Mouse (Mus musculus) kidney, adult 10 weeks (tissue): ENCODE results near the gene Olfr605. TPM values are rescaled to one million over a fixed set of nuclear protein-coding genes. Genes with fewer than 3 reads are reported as not detected.

Source experiments
- polyA plus RNA-seq: library from polyadenylated mRNA; stranded (reverse); fragments of 350-450 nt; fragmentation: Illumina TruSeq; extraction: RNeasy Lipid Tissue Mini Kit (QIAGEN cat#74804); gene quantifications from one replicate; pipeline ENCODE4 v1.2.3, GENCODE M21; 2014; ENCODE audit warnings: low read depth, low replicate concordance

Gene Olfr605
- polyA plus RNA-seq = not detected

DNA sequence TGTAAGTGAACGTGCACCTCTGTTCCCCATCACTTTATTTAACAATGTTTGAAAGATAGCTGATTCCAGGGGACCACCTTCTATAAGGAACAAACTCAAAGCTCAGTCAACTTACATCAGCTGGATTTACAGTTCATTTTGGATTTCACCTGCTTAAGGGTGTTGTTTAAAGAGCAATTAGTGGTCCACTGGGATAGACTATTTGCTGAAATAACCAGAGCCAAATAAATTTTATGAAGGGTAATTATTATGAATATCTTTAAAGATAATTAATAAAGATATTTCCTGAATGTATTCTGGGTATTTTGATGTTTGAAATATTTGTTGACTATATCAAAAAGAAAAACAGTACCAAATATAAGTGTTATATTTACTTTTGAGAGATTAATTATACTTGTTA lies at the start of gene Olfr605:
Olfr605 (minus strand) TSS at position 101 of the 400 bp plus-strand sequence.

DNA sequence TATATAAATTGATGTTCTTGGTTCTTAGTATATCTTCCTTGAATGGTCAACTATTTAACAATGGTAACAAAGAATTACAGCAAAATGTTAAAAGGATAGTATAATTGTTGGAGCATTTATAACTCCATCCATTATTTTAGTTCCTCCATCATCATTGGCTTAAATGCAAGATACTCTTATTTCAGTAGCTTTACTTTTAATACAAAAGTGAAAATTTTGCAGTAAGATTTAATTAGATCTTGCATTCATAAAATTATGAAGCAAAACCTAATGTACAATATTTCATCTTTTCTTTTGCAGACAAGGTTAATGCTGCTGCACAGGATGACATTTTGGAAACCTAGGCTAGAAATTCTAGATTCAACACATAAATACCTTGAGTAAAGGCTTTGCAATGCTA lies 24.3 kb upstream of the Olfr605 start, which contains the start of gene Olfr608:
Olfr608 (plus strand) TSS at position 301 of the 400 bp plus-strand sequence.

DNA sequence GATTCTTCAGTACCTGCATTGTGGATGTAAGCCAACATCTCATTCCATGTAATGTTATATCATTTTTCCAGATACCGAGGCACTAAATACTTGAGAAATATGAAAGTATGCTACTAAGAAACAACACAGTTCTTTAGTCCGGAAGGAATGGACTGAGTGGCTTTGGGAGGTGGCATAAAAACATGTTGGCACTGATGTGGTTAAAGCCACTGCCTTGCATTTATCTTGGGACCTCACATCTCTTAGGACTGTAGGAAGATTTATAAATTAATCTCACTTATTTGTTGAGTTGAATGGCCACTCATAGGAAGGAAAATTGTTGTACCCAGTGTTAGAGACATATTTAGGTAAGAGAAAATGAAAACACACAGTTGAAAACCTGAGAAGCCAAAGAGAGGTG lies 3.5 kb upstream of the Olfr605 start, which contains the start of gene Olfr606:
Olfr606 (plus strand) TSS at position 301 of the 400 bp plus-strand sequence.

DNA sequence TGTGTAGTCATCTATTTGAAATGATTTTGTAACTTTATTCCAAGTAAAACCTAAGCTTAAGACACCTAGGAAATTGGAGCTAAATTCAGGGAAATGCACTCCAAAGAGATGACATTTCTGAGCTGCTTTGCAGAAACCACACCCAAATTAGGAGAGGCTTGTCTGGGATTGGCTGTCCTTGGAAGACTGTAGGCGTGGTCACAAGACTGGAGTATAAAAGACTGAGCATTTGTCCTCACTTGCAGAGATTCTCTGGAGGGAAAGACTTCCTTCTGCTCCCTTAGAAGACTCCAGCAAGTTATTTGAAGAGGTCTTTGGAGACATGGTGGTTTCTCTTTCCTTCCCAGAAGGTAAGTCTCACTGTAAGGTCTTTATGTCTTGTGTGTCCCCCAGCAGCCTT lies 30.5 kb downstream of the Olfr605 start, which contains the start of gene Usp17lc:
Usp17lc (plus strand) TSS at position 301 of the 400 bp plus-strand sequence.

Other genes with a start within 250 kb of the Olfr605 start
- gene Olfr593, start 233.6 kb downstream of the Olfr605 start, polyA plus RNA-seq = not detected
- gene Olfr594, start 228.4 kb downstream of the Olfr605 start, polyA plus RNA-seq = not detected
- gene Usp17ld, start 192.9 kb downstream of the Olfr605 start, polyA plus RNA-seq = not detected
- gene Olfr596, start 139.8 kb downstream of the Olfr605 start, polyA plus RNA-seq = not detected
- gene Olfr597, start 129.1 kb downstream of the Olfr605 start, polyA plus RNA-seq = not detected
- not detected for gene Olfr598, start 121.9 kb downstream of the Olfr605 start, polyA plus RNA-seq
- not detected for gene Olfr599, start 109.5 kb downstream of the Olfr605 start, polyA plus RNA-seq
- gene Olfr600, start 95.8 kb downstream of the Olfr605 start, polyA plus RNA-seq = not detected
- not detected for gene Olfr601, start 82.8 kb downstream of the Olfr605 start, polyA plus RNA-seq
- not detected for gene Olfr603, start 59.3 kb downstream of the Olfr605 start, polyA plus RNA-seq
- not detected for gene Usp17lc, start 30.4 kb downstream of the Olfr605 start, polyA plus RNA-seq
- not detected for gene Olfr606, start 3.6 kb upstream of the Olfr605 start, polyA plus RNA-seq
- not detected for gene Olfr607, start 18.7 kb upstream of the Olfr605 start, polyA plus RNA-seq
- gene Olfr608, start 24.4 kb upstream of the Olfr605 start, polyA plus RNA-seq = not detected
- not detected for gene Olfr609, start 52.6 kb upstream of the Olfr605 start, polyA plus RNA-seq
- gene Olfr610, start 66.7 kb upstream of the Olfr605 start, polyA plus RNA-seq = not detected
- not detected for gene Olfr611, start 75.4 kb upstream of the Olfr605 start, polyA plus RNA-seq
- not detected for gene Olfr612, start 97.3 kb upstream of the Olfr605 start, polyA plus RNA-seq
- not detected for gene Olfr613, start 102.6 kb upstream of the Olfr605 start, polyA plus RNA-seq
- gene Olfr615, start 110.6 kb upstream of the Olfr605 start, polyA plus RNA-seq = not detected
- gene Olfr616, start 123.7 kb upstream of the Olfr605 start, polyA plus RNA-seq = not detected
- gene Olfr617, start 127.6 kb upstream of the Olfr605 start, polyA plus RNA-seq = not detected
- gene Olfr618, start 144.7 kb upstream of the Olfr605 start, polyA plus RNA-seq = not detected
- gene Olfr619, start 155.1 kb upstream of the Olfr605 start, polyA plus RNA-seq = not detected
- not detected for gene Olfr620, start 167.1 kb upstream of the Olfr605 start, polyA plus RNA-seq
- gene Olfr622, start 197.3 kb upstream of the Olfr605 start, polyA plus RNA-seq = not detected
- gene Olfr623, start 218.3 kb upstream of the Olfr605 start, polyA plus RNA-seq = not detected
- 0.44 TPM for gene Olfr624, start 225.8 kb upstream of the Olfr605 start, polyA plus RNA-seq
- not detected for gene Olfr625-ps1, start 237.3 kb upstream of the Olfr605 start, polyA plus RNA-seq